Mouse (Mus musculus): ENCODE results near the gene Prss16. TPM values are rescaled to one million over a fixed set of nuclear protein-coding genes. Genes with fewer than 3 reads are reported as not detected.
"Not testable (repeated sequence)": the region's sequence is repeated elsewhere in the genome, so short reads cannot be mapped to it uniquely, and the experiment has no call there.

Prss16 gene
- total and polyA plus RNA-seq, 3 experiments, result 0.04 to 0.22 TPM; not detected in 1

- Histone ChIP-seq H3K4me3 (ENCODE audit: low read depth, low read length) (no peak overlapping the region), H3K27me3 (ENCODE audit: insufficient read depth, low read length) (no peaks in the 10 kb centered on the region), H3K36me3 (replicated peaks) (no peaks in the 10 kb centered on the region), H3K4me1 (ENCODE audit: insufficient read depth, low read depth, low read length) (peaks cover 27% of the 10 kb centered on the region), H3K9me3 (replicated peaks) (no peaks in the 10 kb centered on the region)
- DNase-seq (ENCODE audit: low spot score) (no peak), ATAC-seq (ENCODE audit: extremely low read depth, insufficient number of reproducible peaks, low FRiP score, poor library complexity, severe bottlenecking) (no peak)
- TF ChIP-seq TAL1 (conservative IDR thresholded peaks at IDR 0.05; ENCODE audit: low read depth, low read length) (no peak), GATA2 (IDR thresholded peaks at IDR 0.05; ENCODE audit: borderline replicate concordance, low read depth, low read length) (no peak), POLR2AphosphoS5 (IDR thresholded peaks at IDR 0.05; ENCODE audit: insufficient replicate concordance, low read depth, low read length) (no peak), CTCF (IDR thresholded peaks at IDR 0.05; ENCODE audit: low read depth, low read length) (no peak), GATA1 (IDR thresholded peaks at IDR 0.05; ENCODE audit: borderline replicate concordance, low read length) (no peak)
These were observed 35.8 kb upstream of the Prss16 start for GRCm38 (mm10) chr13:22045311-22045710.

GRCm38 (mm10) chr13:22044432-22045155 lies 35.1 kb upstream of the Prss16 start:
- no peak overlapping the region for H3K4me3 ChIP-seq (ENCODE audit: low read depth, low read length)
- DNase-seq (ENCODE audit: low spot score) (no peak), ATAC-seq (ENCODE audit: extremely low read depth, insufficient number of reproducible peaks, low FRiP score, poor library complexity, severe bottlenecking) (no peak)
- H3K27me3 ChIP-seq (ENCODE audit: insufficient read depth, low read length), result no peaks in the 10 kb centered on the region
- TF ChIP-seq CTCF (IDR thresholded peaks at IDR 0.05; ENCODE audit: low read depth, low read length) (no peak), POLR2AphosphoS5 (IDR thresholded peaks at IDR 0.05; ENCODE audit: insufficient replicate concordance, low read depth, low read length) (peak; percentile 91; the same call in 1 of the 2 replicates)
- H3K9me3 ChIP-seq (replicated peaks), result no peaks in the 10 kb centered on the region
- H3K36me3 ChIP-seq (replicated peaks), result no peaks in the 10 kb centered on the region
- H3K4me1 ChIP-seq (ENCODE audit: insufficient read depth, low read depth, low read length), result peaks cover 25% of the 10 kb centered on the region

GRCm38 (mm10) chr13:22043503-22044431 lies 34.2 kb upstream of the Prss16 start:
- H3K4me1 ChIP-seq (ENCODE audit: insufficient read depth, low read depth, low read length), result peaks cover 21% of the 10 kb centered on the region

GRCm38 (mm10) chr13:22042568-22043502 lies 33.3 kb upstream of the Prss16 start, which contains the start of the genes Hist1h2ag and Hist1h2bj:
Gene Hist1h2ag (minus strand): TSS chr13:22042944.
Gene Hist1h2bj (plus strand): TSS chr13:22043214.
- H3K27me3 ChIP-seq (ENCODE audit: insufficient read depth, low read length); H3K36me3 ChIP-seq (replicated peaks); H3K9me3 ChIP-seq (replicated peaks): not testable (repeated sequence)
- peak; percentile 81 for DNase-seq (ENCODE audit: low spot score)
- peak; percentile 99 for TF ChIP-seq POLR2AphosphoS5 (IDR thresholded peaks at IDR 0.05; ENCODE audit: insufficient replicate concordance, low read depth, low read length)
- Histone ChIP-seq H3K4me1 (ENCODE audit: insufficient read depth, low read depth, low read length) (peaks cover 18% of the 10 kb centered on the region), H3K4me3 (ENCODE audit: low read depth, low read length) (peak within 1 kb of the TSS; percentile 60; the same call in 1 of the 2 replicates)
- peak; percentile 71 for ATAC-seq (ENCODE audit: extremely low read depth, insufficient number of reproducible peaks, low FRiP score, poor library complexity, severe bottlenecking)

More at GRCm38 (mm10) chr13:22043503-22044431, 34.2 kb upstream of the Prss16 start:
- peak overlapping the region; percentile 27; the same call in 1 of the 2 replicates for H3K4me3 ChIP-seq (ENCODE audit: low read depth, low read length)
- TF ChIP-seq CTCF (IDR thresholded peaks at IDR 0.05; ENCODE audit: low read depth, low read length) (no peak), POLR2AphosphoS5 (IDR thresholded peaks at IDR 0.05; ENCODE audit: insufficient replicate concordance, low read depth, low read length) (peak; percentile 95; the same call in 1 of the 2 replicates)
- ATAC-seq (ENCODE audit: extremely low read depth, insufficient number of reproducible peaks, low FRiP score, poor library complexity, severe bottlenecking) (no peak), DNase-seq (ENCODE audit: low spot score) (peak; percentile 17)
- H3K36me3 ChIP-seq (replicated peaks), result no peaks in the 10 kb centered on the region
- no peaks in the 10 kb centered on the region for H3K9me3 ChIP-seq (replicated peaks)
- no peaks in the 10 kb centered on the region for H3K27me3 ChIP-seq (ENCODE audit: insufficient read depth, low read length)

GRCm38 (mm10) chr13:22041651-22042567 lies 32.4 kb upstream of the Prss16 start:
- ATAC-seq (ENCODE audit: extremely low read depth, insufficient number of reproducible peaks, low FRiP score, poor library complexity, severe bottlenecking) (no peak), DNase-seq (ENCODE audit: low spot score) (no peak)
- H3K4me3 ChIP-seq (ENCODE audit: low read depth, low read length), result peak overlapping the region; percentile 60; the same call in 1 of the 2 replicates
- H3K4me1 ChIP-seq (ENCODE audit: insufficient read depth, low read depth, low read length), result peaks cover 22% of the 10 kb centered on the region
- no peaks in the 10 kb centered on the region for H3K36me3 ChIP-seq (replicated peaks)
- no peaks in the 10 kb centered on the region for H3K27me3 ChIP-seq (ENCODE audit: insufficient read depth, low read length)
- TF ChIP-seq TAL1 (conservative IDR thresholded peaks at IDR 0.05; ENCODE audit: low read depth, low read length) (no peak), POLR2AphosphoS5 (IDR thresholded peaks at IDR 0.05; ENCODE audit: insufficient replicate concordance, low read depth, low read length) (peak; percentile 93; the same call in 1 of the 2 replicates), GATA1 (IDR thresholded peaks at IDR 0.05; ENCODE audit: borderline replicate concordance, low read length) (no peak), GATA2 (IDR thresholded peaks at IDR 0.05; ENCODE audit: borderline replicate concordance, low read depth, low read length) (no peak), CTCF (IDR thresholded peaks at IDR 0.05; ENCODE audit: low read depth, low read length) (no peak)
- H3K9me3 ChIP-seq (replicated peaks), result no peaks in the 10 kb centered on the region

All from G1E (cell line).